Mouse (Mus musculus): ENCODE data around the gene Tgfb2.

Tgfb2 gene

DNA sequence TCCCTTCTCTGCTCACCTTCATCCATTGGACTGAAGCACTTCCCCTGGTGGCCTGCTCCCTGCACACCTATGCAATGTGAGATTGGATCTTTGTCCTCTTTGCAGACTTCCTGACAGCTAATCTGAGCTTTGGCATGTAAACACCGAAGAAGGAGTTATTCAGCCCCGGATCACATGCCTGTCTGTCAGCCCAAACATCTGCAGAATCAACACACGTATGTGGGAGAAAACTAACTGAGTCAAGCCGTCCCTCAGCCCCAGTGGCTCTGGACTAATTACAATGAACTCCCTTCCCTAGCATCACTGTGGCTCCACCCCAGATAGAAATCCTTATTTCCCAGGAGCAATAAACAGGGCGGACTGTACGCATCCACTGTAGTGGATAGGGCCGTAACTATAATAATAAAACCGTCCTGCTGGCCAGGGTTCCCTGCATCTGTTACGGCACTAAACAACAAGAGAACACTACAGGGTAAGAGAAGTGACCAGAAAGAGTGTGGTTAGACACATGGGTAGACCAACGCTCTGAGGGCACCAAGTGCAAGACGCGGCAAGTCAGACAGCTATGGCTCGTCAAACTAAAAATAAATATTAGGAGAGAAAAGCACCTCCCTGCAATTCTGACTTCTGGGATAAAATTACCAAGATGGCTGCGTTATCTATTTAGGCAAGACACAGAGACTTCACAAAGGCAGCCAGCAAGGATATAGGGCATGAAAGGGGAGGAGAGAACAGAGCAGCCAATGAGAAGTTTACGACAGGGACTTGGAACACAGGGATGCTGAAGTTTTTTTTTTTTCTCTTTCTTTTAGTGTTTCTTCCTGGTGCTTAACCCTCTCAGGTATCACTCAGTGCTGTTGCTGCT, 3.2 kb downstream of the Tgfb2 start:
- no peak for DNase-seq

DNA sequence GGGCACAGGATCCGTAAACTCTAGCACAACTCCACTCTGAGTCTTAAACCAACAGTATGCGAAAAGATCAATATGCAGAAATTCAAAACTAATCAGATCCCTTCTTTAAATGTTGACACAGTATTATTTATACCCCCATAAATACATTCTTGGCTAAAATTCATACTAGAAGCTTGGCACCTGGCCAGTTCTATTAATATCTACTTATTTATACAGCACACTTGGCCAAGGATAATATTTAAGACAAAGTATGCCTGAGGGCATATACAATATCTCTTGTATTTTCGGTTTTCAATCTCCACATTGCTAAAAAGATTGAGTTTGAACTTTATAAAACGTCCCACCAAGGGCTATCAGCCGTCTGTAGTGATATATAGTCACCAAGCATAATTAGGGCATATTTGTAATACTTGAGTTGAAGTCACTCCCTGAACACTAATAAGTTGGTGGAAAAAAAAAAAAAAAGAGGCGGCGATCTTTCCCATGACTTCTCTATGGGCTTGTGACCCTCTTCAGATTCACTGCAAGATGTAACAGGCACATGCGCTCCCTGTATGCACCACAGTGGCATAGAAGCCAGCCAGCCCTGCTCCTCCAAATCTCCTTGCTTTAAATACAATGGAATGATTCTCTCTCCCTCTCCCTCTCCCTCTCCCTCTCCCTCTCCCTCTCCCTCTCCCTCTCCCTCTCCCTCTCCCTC, 4.4 kb downstream of the Tgfb2 start:
- no peak for DNase-seq

DNA sequence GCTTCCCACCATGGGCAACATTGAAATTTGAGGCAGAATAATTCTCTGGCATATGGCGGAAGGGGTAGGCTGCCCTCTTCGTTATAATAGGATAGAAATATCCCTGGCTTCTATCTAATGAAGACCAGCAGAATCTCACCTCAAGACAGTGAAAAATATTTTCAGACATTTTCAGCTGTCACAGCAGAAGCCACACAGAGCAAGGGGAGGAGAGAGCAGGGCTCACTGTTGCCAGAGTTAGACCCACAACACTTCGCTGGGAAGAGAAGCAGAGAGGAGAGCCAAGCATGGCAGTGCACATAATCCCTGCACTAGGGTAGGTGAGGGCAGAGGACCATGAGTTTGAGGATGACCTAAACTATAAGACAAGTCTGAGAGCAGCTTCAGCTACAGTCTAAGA, 5.3 kb downstream of the Tgfb2 start:
- no peak for DNase-seq

DNA sequence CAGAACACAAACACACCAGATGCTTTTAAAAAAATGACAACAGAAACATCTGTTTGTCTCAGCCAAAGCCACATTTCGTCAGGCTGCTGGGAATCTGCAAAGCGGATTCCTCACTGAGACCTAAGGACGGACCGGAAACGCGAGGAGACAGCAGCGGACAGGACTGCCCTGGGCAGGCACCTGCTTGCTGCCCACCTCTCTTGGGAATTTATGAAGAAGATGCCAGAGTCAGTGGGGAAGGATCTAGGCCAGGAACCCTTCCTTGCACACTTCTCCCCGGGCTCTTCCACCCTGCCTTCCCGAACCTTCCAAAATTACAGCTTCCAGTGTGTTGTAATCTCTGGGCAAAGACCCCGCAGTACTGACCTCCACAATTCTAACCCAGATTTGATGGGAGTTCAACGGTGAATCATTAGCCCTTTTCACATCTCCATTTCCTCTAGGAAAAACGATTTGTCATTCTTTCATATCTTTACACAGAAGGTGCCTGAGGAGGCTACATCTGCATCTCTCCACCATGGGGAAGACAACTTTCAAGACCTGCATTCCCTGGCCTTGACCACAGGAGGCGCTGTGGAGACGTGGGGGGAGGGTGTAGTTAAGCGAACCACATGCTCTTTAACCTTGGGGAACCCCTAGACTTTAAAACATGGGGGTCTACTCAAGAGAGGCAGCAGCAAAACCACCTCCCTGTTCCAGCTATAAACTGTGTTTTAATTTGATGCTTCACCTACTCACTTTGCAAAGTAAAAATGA, 7.0 kb downstream of the Tgfb2 start:
- DNase-seq: peak; percentile 15

DNA sequence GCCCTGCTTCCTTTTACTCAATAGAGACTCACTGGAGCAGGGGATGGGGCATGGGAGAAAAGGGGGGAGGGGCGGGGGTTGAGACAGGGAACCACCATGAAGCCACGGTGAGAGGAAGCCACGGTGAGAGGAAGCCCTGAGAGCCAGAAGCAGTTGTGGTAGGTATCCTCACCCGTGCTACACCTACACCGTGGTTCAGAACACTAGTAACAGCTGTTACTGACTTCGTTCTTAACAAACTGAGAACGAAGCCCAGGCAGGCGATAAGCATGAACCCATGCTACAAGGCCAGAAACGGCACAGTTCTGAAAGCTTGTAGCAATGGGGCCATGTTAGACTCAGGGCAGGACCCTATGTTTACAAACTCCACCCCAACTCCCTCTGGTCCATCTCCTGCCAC, 9.6 kb downstream of the Tgfb2 start:
- DNase-seq: no peak

DNA sequence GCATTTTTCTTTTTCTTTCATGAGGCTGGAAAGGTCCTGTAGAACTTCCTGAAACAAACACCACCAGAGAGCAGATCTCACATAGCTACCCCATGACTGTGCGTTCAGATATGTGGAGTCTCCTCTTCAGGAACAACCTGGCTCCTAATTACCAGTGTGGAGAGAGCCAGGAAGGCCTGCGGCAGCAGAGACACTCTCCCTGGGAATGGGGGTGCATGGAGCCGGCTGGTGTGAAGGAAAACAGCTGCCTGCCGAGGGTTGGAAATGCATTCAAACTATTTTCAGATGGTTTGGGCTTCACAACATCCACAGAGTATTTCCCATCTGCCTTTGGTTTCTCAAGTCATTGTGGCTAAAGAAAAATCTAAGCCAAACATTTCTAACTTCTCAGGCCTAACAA, 10.4 kb downstream of the Tgfb2 start:
- no peak for DNase-seq

DNA sequence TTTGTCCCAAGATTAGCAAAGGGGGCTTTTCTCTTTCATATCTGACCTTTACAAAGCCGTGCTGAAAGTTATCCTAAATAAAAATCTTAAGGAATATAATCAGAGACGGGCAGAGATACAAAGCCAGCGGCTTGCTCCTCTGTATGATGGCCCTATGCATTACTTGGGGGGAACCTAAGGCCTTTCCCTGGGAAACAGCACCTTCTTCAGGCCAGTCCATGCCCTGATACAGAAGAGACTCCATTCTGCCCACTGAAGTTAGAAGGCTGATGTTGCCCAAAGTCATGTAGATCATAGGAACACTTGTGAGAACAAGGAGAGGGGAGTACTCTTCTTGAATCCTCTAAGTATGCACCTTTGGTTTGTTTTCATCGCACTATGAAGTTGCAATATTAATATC, 13.4 kb downstream of the Tgfb2 start:
- DNase-seq: no peak

DNA sequence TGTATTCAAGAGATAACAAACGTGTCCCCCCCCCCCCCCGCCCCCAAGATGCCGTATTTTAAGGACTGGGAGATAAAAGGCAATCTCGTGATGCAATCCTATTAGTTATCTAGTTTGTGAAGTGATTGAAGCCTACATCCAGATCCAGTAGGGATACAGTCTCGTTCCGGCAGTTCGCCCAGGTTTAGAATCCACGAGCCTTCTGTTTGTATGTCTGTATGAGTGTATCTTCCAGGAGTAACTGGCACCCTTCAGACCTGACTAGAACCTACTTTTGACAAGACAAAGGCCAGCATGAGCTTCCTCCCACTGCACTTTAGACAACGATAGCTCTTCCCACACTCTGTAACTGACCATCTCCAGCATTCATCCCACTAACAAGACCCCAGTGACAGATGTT, 14.1 kb downstream of the Tgfb2 start:
- no peak for DNase-seq

DNA sequence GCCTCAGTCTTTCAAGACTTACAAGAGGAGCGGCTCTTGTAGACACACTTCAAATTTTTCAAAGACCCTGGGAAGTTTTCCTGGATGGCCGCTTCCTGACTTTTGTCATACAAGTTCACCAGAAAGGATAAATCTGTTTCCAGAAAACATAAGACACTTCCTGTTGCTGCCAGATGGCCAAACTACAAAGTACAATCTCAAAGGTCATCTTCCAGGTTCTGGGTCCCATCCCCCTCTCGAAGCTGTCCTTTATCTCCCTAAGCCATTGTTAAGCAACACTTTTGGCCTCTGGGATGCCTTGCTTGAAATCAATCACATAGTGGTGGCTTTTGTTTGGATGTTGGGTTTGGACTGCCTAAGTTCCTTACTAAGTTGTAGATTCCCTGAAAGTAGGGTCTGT, 21.7 kb downstream of the Tgfb2 start:
- no peak for DNase-seq

DNA sequence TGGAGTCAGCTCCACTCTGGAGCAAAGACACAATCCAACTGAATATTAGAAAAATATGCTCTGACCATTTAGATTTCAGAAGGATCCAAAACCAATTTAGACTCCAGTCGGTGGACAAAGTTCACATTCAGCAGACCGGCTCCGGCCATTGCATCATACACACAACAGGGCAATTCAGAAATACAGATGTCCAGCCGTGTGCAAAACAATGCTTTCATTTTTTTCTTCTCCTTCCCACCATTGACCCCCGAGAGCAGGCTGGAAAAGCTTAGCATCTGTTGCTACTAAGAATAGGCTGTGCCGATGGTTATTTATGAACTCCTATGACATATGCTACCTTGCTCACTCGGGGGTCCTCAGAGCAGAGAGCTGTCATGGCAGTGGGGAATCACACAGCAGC, 23.2 kb downstream of the Tgfb2 start:
- DNase-seq: no peak

DNA sequence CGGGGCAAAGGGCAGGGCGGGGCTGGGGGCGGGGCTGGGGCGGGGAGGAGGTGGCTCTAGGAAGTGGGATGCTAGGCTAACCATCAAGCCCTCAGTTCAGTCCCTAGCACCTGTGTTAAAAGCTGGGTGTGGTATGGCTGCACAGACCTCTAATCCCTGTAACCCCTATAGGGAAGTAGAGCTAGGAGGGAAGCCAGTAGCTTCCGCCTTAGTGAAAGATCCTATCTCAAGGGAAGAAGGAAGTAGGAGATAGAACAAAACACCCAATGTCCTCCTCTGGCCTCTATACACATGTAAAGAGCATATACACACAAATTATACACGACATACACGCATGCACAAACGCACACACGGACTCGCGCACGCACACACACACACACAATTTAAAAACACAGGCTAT, 28.2 kb downstream of the Tgfb2 start:
- no peak for DNase-seq

DNA sequence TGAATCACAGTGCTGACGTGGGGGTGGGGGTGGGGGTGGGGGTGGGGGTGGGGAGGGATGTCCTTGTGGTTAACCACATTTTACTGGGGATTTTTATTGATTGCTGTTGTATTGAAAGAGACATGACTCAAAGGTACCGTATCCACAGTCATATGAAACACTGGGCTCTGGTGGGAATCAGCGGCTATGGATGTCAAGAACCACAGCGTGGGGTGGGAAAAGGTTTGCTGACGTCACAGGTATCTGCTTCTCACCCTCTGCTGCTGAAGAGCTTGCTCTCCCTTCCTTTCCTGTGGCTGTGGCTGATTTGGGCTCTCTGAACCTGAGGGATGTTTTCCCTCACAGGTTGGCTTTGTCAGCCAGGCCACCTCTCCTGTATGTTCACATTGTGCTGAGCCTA, 29.6 kb downstream of the Tgfb2 start:
- DNase-seq: no peak

DNA sequence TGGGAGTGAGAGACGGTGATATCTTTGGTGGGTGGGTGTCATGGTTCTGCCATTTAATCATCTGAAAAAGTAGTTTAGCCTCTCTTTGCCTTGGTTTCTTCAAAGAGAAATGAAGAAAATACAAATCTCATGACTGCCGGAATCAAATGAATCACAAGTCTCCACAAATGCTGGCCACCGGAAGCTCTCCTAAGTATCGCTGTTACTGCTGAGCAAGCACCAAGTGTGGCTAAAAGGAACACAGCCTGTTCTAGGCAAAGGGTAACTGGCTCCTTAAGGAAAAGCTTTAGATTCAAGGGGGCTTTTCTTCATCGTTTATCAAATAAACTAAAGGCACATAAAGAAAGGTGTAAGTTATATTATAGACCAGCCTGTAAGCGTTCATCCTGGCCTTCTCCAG, 30.5 kb downstream of the Tgfb2 start:
- DNase-seq: no peak

DNA sequence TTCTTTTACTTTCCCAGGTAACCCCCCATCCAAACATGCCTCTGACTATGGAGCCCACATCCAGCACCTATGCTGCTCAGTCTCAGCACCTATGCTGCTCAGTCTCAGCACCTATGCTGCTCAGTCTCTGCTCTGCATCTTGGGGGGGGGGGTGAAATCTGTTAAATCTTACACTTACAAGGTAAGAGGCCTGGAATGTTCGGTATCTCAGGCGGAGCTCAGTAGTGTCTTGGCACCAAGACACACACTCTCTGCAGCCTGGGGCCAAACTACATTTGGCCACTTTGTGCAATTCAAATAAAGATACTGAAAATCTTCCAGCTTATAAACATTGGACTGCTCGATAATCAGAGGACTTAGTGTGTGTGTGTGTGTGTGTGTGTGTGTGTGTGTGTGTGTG, 31.2 kb downstream of the Tgfb2 start:
- no peak for DNase-seq

DNA sequence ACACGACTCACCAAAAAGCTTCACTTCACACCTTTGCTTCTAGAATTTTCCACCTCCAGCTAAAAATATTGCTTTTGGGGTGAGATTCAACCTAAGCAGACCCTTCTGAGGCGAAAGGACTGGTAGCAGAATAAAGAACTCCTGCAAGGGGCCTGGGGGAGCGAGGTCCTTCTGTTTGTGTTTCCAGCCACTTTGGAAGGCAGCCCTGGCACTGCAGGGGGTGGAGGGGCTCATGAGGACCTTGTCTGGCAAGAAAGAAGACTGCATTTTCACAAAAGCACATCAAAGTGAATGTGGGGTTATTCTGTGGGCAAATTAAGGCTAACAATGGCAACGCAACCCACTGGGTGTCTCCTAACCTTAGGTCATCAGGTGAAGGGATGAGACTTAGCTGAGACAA, 32.6 kb downstream of the Tgfb2 start:
- DNase-seq: no peak

DNA sequence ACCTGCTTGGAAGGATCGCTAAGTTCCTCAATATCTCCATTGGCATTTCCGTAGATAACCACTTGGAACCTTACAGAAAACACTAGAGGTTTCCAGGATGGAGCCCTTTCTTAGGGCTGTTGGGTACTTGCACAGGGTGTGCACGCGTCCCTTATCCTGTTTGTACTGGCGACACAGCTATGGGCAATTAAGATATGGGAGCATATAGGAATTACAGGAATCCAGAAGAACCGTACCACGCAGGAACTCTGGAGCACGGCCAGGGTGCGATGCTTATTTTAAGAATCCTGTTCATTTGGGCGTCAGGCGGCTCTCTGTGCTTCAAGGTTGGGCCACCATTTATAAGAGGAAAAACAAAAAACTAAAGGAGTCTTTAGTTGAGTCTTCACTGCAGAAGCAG, 42.4 kb downstream of the Tgfb2 start:
- no peak for DNase-seq

DNA sequence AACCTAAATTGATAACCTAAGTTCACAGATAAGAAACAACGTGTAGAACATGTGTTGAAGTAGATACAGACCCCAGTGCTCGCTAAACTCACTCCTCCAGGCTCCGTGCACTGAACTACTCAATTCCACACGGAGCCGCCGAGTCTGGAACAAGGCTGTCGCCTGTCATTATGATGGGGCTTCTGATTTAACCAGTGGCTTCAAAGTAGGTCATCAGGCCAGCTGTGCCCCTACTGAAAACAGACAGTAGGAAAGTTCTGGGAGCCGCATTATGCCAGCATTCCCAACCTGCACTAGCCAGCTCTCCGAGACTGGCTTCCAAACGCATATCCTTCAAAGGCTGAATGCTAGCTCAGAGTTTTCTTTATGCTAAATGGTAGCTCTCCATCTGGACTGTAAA, 42.8 kb downstream of the Tgfb2 start:
- DNase-seq: no peak

DNA sequence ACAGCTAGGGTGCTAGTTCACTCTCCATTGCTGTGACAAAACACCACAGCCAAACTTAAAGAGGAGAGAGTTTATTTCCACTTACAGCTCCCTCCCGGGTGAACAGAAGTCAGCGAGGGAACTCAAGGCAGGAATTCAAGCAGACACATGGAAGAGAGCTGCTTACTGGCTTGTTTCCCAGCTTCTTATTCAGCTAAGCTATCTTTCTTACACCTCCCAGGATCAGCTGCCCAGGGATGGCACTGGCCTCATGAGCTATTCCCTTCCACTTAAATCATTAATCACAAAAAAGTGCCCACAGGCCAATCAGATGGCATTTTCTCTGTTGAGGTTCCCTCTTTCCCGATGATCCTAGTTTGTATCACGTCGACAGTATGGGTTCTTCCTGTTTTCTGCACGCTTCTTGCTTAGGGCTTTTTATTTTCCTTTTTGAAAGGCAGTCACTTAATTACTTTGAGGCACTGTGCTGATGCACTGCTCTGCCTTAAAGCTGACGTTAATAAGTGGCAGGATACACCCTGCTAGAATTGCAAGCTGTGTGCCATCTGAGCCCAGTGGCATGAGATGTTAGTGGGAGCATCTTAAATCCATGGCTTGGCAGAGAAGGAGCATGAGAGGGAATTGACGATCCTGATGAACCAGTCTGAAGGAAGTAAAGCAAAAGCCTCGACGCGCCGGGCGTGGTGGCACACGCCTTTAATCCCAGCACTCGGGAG, 44.4 kb downstream of the Tgfb2 start:
- no peak for DNase-seq

DNA sequence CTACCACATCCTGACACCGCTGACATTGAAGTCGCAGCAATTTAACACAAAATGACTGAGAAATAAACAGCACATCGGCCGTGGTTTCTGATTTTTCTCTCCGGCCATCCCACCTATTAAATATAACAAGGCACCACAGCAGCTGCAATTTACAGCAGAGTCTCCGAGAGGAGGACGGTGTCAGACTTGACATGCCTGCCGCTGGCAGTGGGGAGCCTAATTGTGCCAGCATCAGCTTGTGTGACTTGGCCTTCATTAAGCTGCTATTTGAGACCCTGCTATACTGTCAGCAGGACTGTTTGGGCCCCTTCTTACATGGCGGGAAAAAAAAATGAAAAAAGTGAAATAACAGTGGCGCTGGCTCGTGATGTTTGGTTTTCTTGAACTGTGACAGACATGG, 47.0 kb downstream of the Tgfb2 start:
- no peak for DNase-seq

DNA sequence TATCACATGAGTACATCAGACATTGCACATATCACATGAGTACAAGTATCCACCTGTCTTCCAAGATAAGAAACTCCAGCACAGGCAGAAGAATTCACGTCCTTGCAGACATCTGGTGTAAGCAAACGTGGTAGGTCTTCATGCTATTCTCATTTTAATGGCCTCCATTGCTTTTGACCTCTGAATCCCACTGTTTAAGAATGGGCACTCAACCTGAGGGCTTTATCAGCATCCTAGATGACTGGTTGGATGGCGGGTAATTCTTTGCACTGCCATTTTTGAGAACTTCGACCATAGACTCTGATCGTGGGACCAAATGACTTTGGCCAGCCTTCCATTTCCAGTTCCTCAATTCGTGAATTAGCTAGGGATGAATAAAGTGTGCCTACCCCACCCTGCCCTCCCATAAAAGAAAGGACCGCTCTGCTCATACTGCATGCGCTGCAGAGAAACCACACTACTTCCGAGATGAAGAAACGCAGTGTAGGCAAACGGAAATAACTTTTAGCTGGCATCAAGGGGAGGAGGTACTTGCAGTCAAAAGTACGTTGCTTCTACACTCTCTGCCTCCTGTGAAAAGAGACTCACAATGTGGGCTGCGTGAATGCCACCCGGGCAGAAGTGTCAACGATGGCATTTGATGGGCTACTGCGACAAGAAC, 48.1 kb downstream of the Tgfb2 start:
- DNase-seq: no peak

DNA sequence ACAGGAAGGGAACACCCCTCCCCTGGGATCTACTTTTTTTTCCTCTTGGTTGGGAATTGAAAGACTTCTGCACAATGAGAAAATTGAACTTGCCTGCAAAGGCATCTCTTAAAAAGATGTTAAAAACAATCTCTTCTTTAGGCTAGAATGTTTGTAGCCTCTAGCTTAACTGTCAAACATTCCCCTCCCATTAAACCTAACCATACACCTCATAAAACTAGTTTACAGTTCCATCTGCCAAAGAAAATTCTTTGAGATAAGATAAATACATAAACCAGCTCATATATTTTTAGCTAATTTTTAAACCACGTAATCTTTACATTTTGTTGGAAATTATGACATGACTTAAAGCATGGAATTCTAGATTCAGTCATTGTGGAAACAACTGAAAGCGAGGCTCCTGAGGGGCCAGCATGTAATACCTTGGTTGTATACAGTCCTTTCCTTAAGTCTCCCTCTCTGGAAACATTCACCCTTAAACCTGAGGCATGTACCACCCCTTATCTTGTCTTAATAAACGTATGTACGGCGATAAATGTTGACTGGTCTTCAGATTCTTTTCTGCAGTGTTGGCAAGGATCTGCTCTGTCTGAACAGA, 49.0 kb downstream of the Tgfb2 start:
- DNase-seq: no peak

DNA sequence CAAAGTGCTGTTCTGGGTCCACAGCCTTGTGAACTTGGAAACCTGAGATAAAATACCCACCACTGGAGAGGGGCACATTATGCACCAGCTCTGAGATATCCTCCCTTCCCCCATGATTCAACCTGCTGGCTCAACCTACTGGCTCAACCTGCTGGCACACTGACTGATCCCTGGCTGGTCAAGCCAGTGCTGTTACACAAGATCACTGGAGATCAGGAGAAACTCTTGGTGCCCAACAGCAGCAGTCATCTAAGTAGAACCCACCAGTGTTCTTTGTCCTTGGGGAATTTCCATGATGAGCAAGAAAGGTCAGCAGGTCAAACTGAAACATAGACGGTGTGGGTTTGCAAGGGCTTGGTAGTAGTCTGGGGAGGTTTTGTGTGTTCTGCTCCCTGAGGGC, 49.6 kb downstream of the Tgfb2 start:
- DNase-seq: no peak

Measured in thymus, postnatal 4 days (tissue).